Mouse (Mus musculus) olfactory bulb, adult 2 months (tissue): ENCODE results near the gene Cdh12. TPM values are rescaled to one million over a fixed set of nuclear protein-coding genes. Genes with fewer than 3 reads are reported as not detected.
"Not testable (repeated sequence)": the region's sequence is repeated elsewhere in the genome, so short reads cannot be mapped to it uniquely, and the experiment has no call there.

Source experiments
- H3K27ac ChIP-seq: fragments of 200-500 bp; 2 replicates; pipeline ENCODE4 v1.5.1; 2012; ENCODE audit warnings: low read depth, low read length; ENCODE audit not compliant: insufficient read depth
- H3K4me1 ChIP-seq: fragments of 200-500 bp; 2 replicates; pipeline ENCODE4 v1.6.1; 2012; ENCODE audit warnings: low read length; ENCODE audit not compliant: control insufficient read depth, insufficient read depth
- H3K4me3 ChIP-seq: fragments of 200-500 bp; 2 replicates; pipeline ENCODE4 v1.5.1; 2012; ENCODE audit warnings: mild to moderate bottlenecking, low read depth, low read length, moderate library complexity; ENCODE audit not compliant: insufficient read depth
- CTCF ChIP-seq: fragments of 200-500 bp; IDR thresholded peaks from 2 replicates; pipeline ENCODE4 v1.5.1; 2012; ENCODE audit warnings: low read depth, mild to moderate bottlenecking, low read length, moderate library complexity; ENCODE audit not compliant: insufficient read depth
- POLR2A ChIP-seq: fragments of 200-500 bp; IDR thresholded peaks from 2 replicates; pipeline ENCODE4 v1.6.1; 2012; ENCODE audit warnings: mild to moderate bottlenecking, low read depth, low read length, moderate library complexity; ENCODE audit not compliant: insufficient read depth
- WGBS: fragments of 180-500 bp; shearing (Covaris S2); methylation state at CpG from one replicate; pipeline ENCODE4 v1.1.7; 2018; 5-methylcytosine and 5-hydroxymethylcytosine counted together
- polyA plus RNA-seq: library from polyadenylated mRNA; stranded (reverse); fragments of >200 nt; gene quantifications from 2 replicates; pipeline ENCODE4 v1.2.4, GENCODE M21; 2012; ENCODE audit warnings: low replicate concordance; ENCODE audit not compliant: missing spikeins, insufficient read depth, insufficient read length

The Cdh12 gene
- polyA plus RNA-seq, 1 experiment = not detected

DNA sequence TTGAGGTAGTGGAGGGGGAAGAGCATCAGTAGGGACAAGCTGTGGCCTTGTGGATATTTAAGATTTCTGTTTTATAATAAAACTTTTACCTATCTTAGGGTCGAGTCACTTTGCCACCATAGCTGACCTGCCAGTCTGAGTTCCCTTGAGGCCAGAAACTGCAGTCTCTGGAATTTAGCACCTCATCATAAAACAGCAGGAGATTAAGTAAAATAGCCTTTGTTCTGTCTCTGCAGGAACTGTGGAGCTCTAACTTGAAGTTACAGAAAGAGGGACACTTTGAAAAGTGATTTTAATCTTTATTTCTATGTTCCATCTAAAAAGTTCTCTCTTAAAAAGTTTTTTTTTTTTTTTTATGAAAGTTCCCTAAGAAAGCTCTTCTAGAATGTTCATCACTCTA, 736.7 kb downstream of the Cdh12 start:
- no peaks in the 10 kb centered on the region for H3K4me1 ChIP-seq
- WGBS = 58% methylated on average over 1 of the region's 1 CpGs
- no peak overlapping the region for H3K27ac ChIP-seq
- H3K4me3 ChIP-seq = no peak overlapping the region
- TF ChIP-seq CTCF (no peak), POLR2A (no peak)

DNA sequence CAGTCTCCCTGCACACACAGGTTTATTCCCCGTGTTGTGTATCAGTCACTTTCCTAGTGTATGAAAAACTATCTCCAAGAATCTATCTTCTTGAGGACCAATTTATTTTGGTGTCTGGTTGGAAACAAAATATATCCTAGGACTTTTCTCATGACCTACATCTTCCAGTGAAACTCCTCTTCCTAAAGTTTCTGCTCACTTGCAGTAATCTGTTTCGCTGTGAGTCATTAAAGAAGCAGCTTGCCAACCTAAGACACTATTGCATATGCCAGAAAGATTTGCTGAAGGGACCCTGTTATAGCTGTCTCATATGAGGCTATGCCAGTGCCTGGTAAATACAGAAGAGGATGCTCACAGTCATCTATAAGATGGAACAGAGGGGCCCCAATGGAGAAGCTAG, 761.0 kb downstream of the Cdh12 start:
- WGBS = 83% methylated on average over 2 of the region's 2 CpGs
- H3K4me1 ChIP-seq, H3K27ac ChIP-seq, H3K4me3 ChIP-seq: not testable (repeated sequence)

DNA sequence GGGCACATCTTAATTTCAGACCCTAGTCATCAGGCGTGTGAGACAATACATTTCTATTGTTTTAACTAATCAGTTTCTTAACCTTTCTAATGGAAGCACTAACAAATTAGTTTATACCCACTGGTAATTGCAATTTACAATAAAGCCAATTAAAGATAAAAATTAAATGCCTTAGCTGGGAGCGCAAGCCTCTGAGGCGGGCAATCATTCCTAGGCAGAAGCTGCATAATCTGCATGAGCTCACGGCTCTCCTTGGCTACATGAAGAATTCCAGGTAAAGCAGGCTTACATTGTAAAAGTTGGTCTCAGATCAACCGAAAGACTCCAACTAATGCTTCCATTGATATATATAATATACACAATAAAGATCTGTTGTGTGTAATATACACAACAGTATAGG, 773.9 kb downstream of the Cdh12 start:
- Histone ChIP-seq H3K4me3 (no peak overlapping the region), H3K4me1 (no peaks in the 10 kb centered on the region), H3K27ac (no peak overlapping the region)
- TF ChIP-seq POLR2A (no peak), CTCF (no peak)
- WGBS = 77% methylated on average over 5 of the region's 5 CpGs

DNA sequence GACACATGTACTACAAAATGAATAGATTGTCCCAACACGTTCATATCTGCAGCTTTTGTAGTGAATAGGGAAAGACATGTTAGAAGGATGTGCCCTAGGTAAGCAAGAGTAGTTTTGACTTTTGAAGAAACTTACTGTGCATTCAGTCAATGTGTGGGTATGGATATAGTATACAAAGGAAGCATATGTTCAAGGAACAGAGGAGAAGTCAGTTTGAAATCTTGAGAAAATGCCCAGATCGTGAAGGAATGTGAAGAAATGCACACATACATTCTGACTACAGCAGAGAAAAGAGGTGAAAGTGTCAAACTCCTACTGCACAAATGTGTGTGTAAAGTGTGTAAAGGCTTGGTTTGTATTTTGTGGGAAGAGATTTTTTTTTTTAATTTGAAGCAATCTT, 812.3 kb downstream of the Cdh12 start:
- WGBS = 92% methylated on average over 2 of the region's 2 CpGs
- no peak for TF ChIP-seq CTCF
- no peak for TF ChIP-seq POLR2A
- no peaks in the 10 kb centered on the region for H3K4me1 ChIP-seq
- no peak overlapping the region for H3K4me3 ChIP-seq
- no peak overlapping the region for H3K27ac ChIP-seq

DNA sequence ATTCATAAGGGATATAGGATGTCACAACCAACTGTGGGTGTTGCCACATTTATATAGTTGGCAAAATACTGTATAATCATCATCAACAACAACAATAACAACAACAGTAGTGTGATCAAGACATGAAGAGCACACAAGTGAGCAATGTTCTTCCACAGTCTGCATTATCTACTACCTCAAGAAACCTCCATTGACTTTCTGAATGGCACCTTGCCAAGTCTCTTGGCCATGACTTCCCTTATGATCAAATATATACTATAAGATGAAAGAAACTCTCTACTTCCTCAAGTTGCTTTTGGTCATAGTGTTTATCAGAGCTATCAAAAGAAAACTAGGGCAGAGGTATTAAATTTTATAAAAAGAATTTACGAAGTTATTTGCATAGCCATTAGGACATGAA, 820.8 kb downstream of the Cdh12 start:
- Histone ChIP-seq H3K27ac (no peak overlapping the region), H3K4me3 (no peak overlapping the region), H3K4me1 (no peaks in the 10 kb centered on the region)
- TF ChIP-seq CTCF (no peak), POLR2A (no peak)
- 84% methylated on average over 1 of the region's 1 CpGs for WGBS

DNA sequence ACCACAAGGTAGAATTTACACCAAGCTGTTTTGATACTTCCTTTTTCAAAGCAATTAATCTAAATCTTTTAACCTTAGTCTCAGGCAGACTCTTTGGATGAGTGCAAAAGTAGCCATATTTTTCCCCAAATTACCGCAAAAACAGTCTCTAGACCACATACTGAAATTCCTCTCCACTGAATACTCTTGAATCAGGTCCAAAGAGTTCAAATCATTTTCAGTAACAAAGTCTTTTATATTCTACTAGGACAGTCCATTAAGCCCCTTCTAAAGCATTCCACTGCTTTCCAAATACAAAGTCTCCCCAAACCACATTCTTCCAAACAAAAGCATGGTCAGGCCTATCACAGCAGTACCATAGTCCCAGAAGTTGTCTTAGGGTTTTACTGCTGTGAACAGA, 848.0 kb downstream of the Cdh12 start:
- Histone ChIP-seq H3K27ac (no peak overlapping the region), H3K4me1 (no peaks in the 10 kb centered on the region), H3K4me3 (no peak overlapping the region)
- TF ChIP-seq CTCF (no peak), POLR2A (no peak)
- 89% methylated on average over 1 of the region's 1 CpGs for WGBS

DNA sequence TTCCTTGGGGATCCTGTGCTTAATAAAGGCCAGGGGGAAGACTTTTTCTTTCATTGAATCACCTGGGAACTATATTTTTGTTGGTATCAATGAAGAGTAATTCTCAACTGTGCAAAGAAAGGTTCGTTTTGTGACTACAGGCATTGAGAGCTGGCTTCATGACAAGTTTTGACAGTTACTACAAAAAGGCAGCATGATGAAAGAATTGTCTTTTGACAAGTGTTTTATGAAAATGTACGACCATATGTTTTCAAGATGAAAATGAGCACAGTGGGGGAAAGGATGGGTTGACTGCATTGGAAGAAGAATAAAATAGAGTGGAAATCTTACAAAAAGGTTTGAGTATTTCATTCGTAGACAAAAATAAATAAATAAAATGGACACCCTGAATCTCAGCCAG, 866.4 kb downstream of the Cdh12 start:
- 60% methylated on average over 3 of the region's 3 CpGs for WGBS
- Histone ChIP-seq H3K27ac (no peak overlapping the region), H3K4me1 (no peaks in the 10 kb centered on the region), H3K4me3 (no peak overlapping the region)
- TF ChIP-seq POLR2A (no peak), CTCF (no peak)

DNA sequence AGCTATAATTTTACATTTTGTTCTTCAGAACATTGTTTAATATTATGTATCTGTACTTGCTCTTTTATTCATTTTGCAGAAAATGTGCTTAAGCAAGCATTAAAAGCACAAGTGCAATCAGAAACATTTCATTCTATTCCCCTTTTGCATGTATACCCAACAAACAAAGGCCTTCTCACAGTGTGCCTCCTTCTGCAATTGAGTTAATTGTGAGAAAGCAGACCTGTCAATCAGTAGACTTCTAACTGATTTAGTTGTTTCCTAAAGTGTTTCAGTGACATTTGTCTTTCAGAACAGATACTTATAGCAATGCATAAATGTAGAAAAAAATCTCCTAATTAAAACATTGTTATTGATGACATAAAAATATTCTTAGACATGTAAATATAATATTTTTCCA, 894.8 kb downstream of the Cdh12 start:
- no peaks in the 10 kb centered on the region for H3K4me1 ChIP-seq
- no peak for TF ChIP-seq POLR2A
- TF ChIP-seq CTCF = no peak
- H3K27ac ChIP-seq = no peak overlapping the region
- no peak overlapping the region for H3K4me3 ChIP-seq

DNA sequence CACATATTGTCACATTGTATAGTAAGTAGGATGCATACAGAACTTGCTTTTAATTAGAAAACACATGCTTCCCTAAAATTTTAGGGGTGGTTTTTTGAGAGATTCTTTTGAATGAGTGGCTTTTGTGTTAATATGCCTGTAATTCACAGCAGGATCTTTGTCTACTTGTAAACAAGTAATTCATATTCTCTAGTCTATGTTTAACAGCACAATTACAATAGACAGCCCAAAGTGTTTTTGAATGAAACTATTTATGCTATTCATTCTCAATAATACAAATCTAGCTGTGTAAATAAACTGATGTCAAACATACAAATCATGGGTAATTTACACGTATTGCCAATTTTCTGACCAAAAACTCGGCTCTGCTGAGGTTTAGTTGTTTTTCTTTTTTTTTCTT, 895.3 kb downstream of the Cdh12 start:
- H3K4me1 ChIP-seq = no peaks in the 10 kb centered on the region
- no peak overlapping the region for H3K27ac ChIP-seq
- no peak overlapping the region for H3K4me3 ChIP-seq
- WGBS = 50% methylated on average over 2 of the region's 2 CpGs
- TF ChIP-seq POLR2A (no peak), CTCF (no peak)

DNA sequence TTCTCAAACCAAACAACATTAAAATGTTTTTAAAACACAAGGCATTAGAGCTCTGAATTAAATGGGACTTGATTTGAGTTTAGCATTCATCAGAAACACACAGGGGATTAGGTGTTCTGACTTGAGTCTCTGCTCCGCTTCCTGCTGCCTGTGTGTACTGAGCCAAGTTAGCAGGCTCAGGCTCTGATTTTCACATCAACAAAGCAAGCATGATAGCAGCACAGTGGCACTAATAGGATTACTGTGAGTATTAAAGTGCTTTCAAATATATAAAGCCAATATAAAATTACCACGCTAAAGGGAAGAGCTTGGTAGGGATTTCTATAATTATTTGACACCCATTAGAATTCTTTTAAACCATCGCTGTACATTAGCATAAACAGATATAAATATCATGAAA, 895.7 kb downstream of the Cdh12 start:
- WGBS = 47% methylated on average over 3 of the region's 3 CpGs
- H3K4me3 ChIP-seq = no peak overlapping the region
- H3K4me1 ChIP-seq = no peaks in the 10 kb centered on the region
- no peak overlapping the region for H3K27ac ChIP-seq
- TF ChIP-seq CTCF = no peak

DNA sequence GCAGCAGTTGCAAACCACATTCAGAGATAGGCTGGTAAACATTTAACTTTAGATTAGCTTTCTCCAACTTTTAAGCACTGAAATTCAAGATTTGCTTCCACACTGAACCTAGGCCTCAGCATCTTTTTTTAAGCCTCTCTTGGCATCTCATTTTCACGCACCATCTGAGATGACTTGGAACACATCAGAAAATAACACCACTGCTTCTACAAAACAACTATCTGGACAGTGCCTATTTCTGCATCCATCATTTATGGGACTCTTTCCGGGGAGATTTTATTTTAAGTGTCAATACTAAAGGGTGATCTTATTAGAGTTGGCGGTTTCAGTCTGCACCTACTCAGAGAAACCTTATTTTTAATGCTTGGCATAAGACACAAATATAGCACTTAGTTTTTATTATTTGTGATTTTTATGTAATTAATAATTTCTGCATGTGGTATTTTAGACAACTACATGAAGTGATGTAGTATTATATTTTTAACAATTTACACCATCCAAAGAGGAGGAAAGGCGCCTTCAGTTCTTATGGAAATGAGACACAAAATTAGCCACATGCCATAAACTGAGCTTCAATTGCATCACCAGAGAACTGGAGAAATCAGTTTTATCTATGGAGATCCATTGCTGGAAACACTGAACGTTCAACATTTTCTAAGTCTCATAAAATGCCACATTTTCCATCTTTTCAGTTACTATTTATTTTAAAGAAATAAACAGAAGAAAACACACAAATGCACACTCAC, 906.5 kb downstream of the Cdh12 start:
- H3K27ac ChIP-seq = no peak overlapping the region
- 86% methylated on average over 5 of the region's 5 CpGs for WGBS
- TF ChIP-seq CTCF (no peak), POLR2A (no peak)
- no peaks in the 10 kb centered on the region for H3K4me1 ChIP-seq
- no peak overlapping the region for H3K4me3 ChIP-seq
